Mouse (Mus musculus) erythroblast, adult 5-6 weeks (primary cell): ENCODE data around the gene Chpt1. TPM values are rescaled to one million over a fixed set of nuclear protein-coding genes. Genes with fewer than 3 reads are reported as not detected.
"Not testable (repeated sequence)": the region's sequence is repeated elsewhere in the genome, so short reads cannot be mapped to it uniquely, and the experiment has no call there.

ENCODE experiments used
- ATAC-seq: replicated peaks from 2 replicates; pipeline ENCODE4 v1.8.0; 2016; ENCODE audit warnings: moderate number of reproducible peaks, mild to moderate bottlenecking, moderate TSS enrichment, inconsistent platforms; ENCODE audit not compliant: poor library complexity, low FRiP score, severe bottlenecking
- total RNA-seq, 2 experiments: library from RNA; stranded (forward) in 1 of 2; stranded (reverse) in 1 of 2; fragments of 150-400 nt in 1 of 2; fragments of 200-764, 138-1000 nt in 1 of 2; gene quantifications; 2 replicates each; pipeline versions ENCODE4 v1.2.3 to v1.2.4; 2015 to 2017; ENCODE audit warnings: low replicate concordance in 2 of 2

Gene Chpt1
- total RNA-seq, 2 experiments from 2014 or later, result 0.77 to 2.0 TPM

DNA sequence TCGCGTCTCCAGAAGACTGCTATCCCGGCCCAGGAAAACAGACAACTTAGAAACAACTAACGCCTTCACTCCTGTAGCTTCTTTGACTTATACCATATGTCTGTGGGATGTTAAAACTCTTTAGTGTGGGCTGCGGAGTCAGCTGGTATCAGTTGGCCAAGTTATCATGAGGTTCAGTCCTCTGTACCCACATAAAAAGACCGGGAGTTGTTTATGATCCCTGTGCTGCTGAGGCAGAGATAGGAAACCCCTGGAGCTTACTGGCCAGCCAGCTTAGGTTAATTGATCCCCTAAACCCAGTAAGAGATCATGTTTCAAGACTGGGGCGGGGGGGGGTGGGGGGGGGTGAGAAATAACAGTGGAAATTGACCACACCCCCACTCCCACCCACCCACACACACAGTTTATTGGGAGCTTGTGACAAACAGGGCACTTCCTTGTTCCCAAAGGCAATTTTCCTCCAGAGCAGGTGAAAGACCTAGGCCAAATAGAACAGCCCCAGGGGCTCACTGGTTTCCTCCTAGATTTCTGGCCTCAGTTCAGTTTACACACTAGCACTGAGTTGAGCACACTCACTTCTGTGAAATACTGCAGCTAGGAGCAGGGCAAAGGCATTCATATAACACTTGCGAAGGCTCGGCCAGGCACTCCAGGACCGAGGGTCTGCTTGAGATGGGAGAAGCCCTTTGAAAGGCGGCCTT lies 6.9 kb downstream of the Chpt1 start:
- no peak for ATAC-seq

GRCm38 (mm10) chr10:88494959-88495587 lies 8.8 kb downstream of the Chpt1 start:
- ATAC-seq, result no peak

DNA sequence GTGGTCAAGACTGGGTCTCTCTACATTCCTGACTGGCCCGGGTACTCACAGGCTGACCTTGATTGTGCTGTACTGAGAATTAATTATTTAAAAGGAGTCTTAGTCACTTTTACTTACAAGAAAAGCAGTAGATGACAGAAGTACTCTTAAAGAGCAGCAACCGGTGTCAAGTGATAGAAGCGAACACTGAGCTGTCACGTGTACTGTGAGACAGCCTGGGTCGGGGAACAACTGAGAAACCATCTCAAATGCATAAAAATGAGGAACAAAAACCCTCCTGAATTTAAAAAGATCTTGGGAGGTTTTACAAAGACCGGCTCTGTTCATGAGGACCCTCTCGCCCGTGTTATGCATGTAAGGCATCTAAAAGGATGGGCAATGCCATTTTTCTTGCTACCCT lies 11.2 kb downstream of the Chpt1 start:
- ATAC-seq, result no peak

DNA sequence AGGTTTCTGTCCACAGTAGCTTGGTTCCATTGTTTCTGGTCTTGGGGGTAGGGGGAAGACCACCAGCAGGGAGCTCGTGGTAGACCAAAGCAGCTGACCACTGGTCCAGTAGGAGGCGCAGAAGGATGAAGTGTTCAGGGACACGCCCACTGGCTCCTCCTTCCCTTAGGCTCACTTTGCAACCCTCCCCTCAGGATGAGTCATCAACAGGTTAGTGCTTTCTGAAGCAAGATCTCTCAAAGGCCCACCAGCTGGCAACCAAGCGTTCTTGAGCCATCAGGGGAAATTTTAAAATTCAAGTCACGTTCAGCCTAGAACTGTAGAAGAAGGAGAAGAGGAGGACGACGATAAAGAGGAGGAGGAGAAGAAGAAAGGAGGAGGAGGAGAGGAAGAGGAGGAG lies 12.2 kb downstream of the Chpt1 start:
- no peak for ATAC-seq

GRCm38 (mm10) chr10:88488629-88489028 lies 15.2 kb downstream of the Chpt1 start:
- ATAC-seq, result no peak

DNA sequence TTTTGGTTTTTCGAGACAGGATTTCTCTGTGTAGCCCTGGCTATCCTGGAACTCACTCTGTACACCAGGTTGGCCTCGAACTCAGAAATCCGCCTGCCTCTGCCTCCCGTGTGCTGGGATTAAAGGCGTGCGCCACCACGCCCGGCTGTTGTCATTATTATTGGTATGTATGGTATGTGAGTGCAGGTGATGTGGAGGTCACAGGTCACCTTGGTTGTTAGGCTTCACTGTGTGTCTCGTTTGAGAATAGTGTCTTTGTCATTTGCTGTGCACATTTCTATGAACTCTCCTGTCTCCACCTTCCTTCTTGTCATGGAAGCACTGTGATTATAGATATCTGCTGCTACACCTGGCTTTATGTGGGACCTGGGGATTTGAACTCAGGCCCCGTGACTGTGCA lies 21.0 kb downstream of the Chpt1 start:
- ATAC-seq, result not testable (repeated sequence)

GRCm38 (mm10) chr10:88460122-88460820 lies 43.6 kb downstream of the Chpt1 start:
- ATAC-seq, result no peak

DNA sequence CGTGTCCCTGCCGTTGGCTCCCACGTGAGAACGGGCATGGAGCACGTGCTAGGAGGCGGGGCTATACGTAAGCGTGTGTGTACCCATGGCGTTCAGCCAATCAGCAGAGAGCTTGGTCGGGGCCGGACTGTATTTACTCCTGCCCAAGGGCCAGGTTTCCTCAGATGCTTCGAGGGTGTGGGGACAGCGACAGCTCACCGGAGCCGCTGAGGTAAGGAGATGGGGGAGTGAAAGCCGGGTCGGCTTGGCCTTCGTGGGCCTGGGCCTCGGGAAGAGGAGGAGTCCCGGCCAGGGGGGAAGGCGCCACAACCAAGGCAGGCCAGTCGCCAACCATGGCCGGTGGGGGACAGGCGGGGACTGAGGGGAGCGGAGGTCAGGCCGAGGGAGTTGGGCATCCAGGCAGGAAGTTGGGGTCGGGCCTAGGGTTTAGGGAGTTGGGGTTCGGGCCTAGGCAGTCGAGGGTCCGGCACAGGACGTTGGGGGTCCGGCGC lies 44.3 kb downstream of the Chpt1 start, which contains the start of gene Sycp3:
Gene Sycp3, plus strand, starts transcription at position 68 of the 491 bp plus-strand sequence.
- no peak for ATAC-seq

GRCm38 (mm10) chr10:88457816-88458215 lies 46.1 kb downstream of the Chpt1 start:
- no peak for ATAC-seq

DNA sequence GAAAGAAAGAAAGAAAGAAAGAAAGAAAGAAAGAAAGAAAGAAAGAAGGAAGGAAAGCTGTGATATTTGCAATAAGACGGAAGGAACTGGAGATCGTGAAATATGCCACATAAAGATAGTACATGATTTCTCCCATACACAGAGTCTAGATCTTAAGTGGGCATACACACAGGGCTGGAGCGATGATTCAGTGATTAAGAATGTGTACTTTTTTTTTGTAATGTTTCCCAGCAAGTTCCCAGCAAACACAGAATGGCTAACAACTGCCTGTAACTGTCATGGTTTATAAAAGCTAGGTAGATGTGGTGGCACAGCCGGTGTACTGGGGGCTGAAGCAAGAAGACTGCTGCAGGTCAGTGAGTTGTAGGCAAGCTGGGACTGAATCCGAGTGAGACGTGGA lies 51.9 kb downstream of the Chpt1 start:
- ATAC-seq, result no peak

GRCm38 (mm10) chr10:88451221-88451620 lies 52.7 kb downstream of the Chpt1 start:
- ATAC-seq, result no peak

GRCm38 (mm10) chr10:88441224-88441623 lies 62.6 kb downstream of the Chpt1 start:
- ATAC-seq, result no peak

GRCm38 (mm10) chr10:88427998-88428397 lies 75.9 kb downstream of the Chpt1 start:
- no peak for ATAC-seq

DNA sequence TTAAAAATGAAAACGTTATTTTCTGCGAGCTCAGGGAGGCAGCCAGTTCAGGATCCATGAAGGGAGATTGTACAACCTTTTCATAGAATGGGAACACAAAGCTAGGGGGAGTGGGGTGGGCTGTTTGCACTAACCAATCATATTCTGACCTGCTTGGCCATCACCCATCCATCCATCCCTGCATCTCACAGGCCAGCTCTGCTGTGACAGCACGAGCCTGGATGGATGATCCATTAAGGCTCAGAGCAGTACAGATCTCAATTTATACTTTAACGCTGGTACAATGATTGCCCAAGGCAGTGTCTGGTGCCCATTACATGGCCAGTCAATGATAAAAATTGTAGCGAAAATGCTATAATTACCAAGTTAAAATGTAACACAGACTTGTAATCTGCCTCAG lies 77.0 kb downstream of the Chpt1 start:
- no peak for ATAC-seq

DNA sequence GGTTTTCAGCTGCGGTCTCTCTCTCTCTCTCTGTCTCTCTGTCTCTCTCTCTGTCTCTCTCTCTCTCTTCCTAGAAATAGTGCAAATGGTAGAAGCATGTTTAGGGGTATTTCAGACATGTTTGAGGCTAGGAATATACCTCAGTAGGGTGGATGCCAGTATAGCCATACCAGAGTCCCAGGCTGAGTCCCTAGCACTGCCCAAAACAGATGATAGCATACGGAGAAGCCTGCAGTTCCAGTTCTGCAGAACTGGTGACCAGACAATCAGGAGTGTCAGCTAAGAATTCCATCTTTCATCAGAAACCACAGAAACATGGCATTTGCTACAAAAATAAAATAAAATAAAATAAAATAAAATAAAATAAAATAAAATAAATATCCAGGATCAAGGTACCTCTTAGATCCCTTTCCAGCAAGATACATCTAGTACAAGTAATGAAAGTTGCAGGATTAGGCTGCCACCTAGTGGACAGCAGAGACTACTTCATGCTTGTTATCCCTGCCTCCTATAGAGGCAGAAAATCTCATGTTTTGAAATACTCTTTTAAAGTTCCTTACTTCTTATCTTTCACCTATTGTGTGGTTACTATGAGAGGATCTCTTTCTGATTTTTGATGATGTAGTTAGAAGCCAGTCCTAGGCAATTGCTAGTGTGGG lies 77.6 kb downstream of the Chpt1 start:
- peak; percentile 80 for ATAC-seq

DNA sequence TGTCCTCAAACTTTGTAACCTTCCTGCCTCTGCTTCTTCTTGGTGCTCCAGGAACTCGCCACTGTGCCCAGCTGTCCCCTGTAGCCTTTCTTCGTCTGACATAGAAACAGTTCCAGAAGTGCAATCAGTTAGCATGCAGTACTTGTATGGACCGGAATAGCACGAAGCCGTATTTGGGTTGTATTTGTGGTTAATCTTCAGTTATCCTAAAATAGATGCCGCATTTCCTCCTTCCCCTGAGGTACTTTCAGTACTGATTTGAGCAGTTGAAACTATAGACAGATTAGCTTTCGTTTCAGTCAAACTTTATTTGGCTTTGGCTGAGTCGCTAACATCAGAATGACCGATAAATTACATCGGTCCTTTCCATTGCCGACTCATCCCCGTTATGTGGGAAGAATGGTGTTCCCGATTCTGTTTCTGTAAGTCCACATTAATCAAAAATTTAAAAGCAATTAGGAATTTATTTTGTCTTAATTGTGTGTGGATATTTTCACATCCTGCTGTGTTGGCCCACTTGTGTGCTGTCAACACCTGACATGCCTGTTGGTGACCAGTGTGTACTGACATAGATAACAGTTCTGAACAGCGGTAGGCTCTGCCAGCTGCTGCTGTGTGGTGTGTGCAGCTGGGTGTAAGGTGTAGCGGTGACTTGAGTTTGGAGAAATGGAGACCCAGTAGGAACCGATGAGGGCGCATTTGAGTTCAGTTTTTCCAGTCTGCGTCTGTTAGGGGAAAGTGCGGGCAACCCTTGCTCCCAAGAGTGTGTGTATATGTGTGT lies 83.0 kb downstream of the Chpt1 start:
- no peak for ATAC-seq

- no peak for ATAC-seq
Measured at GRCm38 (mm10) chr10:88420141-88420541, 83.7 kb downstream of the Chpt1 start.

- ATAC-seq, result no peak
Measured at GRCm38 (mm10) chr10:88417686-88418085, 86.2 kb downstream of the Chpt1 start.

GRCm38 (mm10) chr10:88412290-88412995 lies 91.4 kb downstream of the Chpt1 start:
- ATAC-seq, result no peak
